Mouse (Mus musculus) inflammation-experienced regulatory T-cells, adult 6 months (primary cell): ENCODE measurements around the gene Dagla. TPM values are rescaled to one million over a fixed set of nuclear protein-coding genes. Genes with fewer than 3 reads are reported as not detected.

Source experiments
- ATAC-seq: one replicate; pipeline ENCODE4 v1.8.0; 2017
- polyA plus RNA-seq, 3 experiments: library from polyadenylated mRNA; unstranded; fragments of 100-300 nt; shearing (Covaris generic); gene quantifications; one replicate each; pipeline ENCODE4 v1.2.1; 2017

Dagla gene
- polyA plus RNA-seq, 3 experiments from 2014 or later, result 0.11 TPM; not detected in 2

DNA sequence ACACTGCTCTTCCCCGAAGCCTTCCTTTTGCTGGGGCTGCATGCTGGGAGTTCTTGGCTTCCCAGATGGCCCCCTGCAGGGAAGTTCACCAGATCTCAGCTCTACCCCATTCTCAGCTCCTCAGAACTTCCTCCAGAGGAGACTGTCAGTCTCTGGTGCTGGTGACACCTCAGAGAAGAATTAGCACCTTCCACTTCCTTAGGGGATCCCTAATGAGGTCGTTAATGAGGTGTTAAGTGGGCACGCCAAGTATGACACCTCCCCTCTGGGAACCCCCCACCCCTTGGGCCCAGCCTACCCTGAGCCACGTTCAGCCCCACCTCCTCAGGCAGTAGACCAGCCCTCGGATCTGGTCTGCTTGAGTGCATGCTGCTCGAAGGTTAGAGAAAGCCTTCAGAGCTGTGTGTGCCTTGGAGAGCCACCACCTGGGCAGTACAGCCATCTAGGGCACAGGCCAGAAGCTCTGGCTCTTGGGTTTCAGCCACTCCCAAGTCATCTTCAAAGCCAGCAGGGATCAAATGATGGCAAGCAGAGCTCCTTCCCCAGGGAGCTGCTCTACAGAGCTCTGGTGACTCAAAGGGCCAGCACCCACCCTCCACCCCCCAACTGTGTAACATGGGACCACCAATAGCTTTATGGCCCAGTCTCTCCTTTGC is 25.9 kb downstream of the Dagla start:
- ATAC-seq, result no peak

DNA sequence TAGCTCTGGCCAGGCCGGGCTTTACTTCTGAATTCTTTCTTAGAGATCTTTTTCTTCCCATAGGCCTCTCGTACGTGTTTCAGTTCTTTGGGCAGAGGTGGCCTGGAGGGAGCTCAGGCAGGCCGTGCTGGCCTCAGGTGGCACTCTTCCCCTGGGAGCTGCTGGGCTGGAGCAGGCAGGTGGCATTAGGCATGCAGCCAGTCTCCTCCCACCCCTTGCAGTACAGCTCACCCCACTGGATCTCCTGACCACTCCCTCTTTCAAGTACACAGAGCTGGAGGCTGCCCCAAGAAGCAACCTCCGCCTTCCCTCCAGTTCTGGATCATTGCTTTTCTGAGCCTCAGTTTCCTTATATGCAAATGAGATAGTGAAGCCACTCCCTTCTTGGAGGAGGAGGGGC is 26.9 kb downstream of the Dagla start:
- no peak for ATAC-seq

DNA sequence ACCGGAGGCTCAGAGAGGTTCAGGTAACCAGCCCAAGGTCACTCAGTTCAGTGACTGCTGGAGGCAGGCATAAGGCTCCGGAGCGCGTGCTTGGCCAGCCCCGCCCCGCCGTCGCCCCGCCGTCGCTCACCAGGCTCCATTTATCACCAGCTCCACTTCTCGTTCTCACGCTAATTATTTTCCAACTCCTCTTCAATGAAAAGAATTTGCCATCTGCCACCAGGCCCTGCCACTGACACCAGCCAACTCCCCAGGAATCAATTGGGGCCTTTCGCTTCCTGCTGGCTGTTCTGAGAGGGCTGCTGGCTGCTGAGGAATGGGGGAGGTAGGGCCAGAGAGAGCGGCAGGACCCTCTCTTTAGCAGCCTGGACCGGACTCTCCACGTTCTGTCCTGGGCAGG is 27.3 kb downstream of the Dagla start:
- no peak for ATAC-seq

DNA sequence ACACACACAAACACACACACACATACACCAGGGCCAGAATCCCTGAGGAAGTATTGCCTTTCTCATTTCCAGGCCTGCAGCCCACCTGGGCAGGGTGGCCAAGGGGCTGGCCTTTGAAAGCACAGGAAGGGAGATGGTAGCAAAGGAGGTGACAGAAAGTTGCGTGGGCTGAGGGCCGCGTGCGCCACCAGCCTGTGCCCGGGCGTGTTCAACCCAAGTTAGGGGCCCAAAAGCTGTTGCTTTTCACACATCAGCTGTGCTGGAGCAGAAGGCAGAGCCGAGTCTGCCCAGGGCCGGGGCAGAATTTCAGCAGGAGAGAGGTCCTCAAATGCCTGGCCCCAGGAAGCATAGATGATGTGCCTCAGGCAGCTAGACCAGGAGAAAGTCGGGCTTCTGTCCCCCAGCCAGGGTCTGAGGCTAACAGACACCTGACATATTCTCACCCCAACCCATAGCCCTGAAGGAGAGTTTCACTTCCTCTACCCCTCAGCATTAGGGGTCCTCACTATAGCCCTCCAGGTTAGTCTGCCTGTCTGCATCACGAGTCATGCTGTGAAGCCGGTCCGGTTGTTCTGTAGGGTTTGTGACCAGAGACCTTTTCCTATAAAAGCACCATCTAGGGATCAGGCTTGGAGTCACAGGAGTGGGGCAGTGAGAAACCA is 28.1 kb downstream of the Dagla start:
- ATAC-seq, result no peak

DNA sequence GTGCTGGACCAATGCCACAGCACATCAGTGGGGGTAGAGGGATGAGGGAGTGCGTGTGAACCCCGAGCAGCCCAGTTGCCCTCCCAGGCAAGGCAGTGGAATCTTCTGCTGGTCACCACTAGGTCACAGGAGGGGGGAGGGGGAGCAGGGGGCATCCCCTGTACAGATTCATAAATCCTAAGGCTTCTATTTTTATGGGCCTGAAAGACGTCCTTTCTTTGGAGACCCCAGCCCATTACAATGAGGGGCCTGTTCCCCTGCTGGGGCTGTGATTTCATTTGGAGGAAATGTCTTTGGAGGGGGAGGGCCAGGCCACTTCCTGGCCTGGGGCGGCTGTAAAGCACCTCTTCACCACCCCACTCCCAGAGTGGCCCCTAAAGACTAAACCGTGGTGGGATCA is 30.6 kb downstream of the Dagla start:
- no peak for ATAC-seq

DNA sequence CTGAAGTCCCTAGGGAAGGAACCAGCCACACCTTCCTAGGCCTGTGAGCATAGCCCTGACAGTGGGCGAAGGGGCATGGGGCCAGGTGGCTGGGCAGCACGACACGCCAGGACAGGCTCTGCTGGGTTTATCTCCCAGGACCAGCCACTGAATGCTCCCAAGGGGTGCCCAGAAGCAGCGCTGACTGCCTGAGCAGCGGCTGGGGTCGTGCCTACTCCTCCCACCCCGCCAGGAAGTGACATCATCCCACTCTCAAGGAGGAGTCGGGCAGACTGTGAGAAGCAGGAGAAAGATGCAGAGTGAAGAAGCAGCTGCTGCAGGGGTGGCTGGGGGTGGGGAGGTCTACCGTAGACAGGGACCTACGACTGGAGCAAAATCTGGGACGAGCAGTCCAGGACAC is 31.9 kb downstream of the Dagla start:
- ATAC-seq, result no peak

DNA sequence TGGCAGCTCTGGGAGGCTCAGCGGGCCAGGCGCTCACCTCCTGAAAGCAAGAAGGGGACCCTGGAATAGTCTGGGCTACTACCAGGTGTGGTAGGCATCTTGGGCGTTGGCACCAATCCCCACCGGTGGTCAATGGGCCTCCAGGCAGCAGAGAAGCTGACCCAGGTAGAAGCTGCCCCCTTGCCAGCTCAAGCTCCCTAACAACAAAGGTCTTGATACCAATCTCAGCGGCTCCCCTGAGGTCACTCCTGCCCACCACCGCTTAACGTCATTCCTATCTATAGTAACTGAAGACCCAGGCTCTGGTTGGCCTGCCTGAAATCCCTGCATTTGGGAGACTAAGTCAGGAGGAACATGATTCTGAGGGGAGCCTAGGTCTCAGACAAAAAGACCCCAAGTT is 33.1 kb downstream of the Dagla start:
- ATAC-seq, result no peak

DNA sequence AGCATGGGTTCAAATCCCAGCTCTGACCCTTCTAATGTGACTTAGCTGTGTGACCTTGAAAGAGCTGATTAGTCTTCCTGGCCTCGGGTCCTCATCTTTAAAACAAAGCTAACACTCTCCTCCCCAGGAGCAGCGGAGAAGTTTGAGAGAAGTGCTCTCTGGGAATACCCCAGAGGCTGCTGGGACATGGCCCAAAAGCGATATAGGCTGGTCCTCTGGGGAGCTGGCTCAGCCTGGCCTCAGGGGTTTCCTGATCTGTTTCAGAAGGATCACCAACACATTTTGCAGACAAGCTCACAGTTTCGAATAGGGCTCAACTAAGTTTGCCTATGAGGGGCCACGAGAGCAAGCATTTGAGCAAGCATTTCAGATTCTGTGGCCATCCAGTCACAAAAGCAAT is 34.3 kb downstream of the Dagla start:
- ATAC-seq, result no peak

DNA sequence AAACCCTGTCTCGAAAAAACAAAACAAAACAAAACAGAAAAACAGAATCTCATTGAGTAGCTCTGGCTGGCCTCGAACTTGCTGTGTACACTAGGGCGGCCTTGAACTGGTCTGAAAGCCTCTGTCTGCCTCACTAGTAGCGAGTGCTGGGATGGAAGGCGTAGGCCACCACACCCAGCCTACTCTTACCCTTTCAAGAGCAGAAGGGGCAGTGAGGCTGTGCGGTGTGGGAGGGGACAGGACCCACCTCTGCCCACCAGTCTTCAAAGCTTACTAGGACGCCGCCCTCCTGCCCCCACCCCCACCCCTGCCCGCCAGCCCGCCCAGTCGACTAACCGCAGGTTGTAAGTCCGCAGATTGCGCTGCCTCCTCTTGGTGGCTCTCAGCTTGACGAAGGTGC is 35.8 kb downstream of the Dagla start:
- no peak for ATAC-seq

DNA sequence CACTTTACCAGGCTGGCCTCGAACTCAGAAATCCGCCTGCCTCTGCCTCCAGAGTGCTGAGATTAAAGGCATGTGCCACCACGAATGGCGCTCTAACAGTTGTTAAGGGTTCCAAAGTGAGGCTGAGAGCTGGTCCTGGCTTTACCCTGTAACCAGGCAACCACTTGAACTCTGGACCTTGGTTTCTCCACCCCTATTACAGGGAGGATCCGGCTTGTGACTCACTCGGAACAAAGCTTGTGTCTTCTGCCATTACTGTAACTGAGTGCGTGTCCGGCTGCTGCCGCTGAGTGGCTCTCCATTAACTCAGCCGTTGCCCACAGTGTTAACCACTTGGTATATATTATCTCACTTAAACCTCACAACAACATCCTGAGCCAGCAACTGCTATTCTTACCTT is 36.7 kb downstream of the Dagla start:
- ATAC-seq, result no peak

DNA sequence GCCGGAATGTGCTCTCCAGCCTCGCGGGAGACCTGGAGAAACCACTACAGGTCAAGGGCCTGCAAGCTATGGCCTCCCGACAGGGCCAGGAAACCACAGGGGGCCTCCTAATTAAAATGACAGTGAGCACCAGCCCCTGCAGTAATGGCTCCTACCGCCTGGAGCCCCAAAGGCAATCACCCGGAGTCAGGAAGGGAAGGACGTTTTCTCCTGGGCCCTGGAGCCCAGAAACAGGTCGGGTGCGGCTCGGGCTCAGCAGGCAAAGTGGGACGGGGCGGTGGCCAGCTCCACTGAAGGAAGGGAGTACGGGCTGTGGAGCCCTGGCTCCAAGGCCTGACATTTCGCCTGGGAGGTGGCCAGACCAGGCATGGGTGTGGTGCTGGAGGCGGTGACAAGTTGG is 37.6 kb downstream of the Dagla start:
- ATAC-seq, result no peak

DNA sequence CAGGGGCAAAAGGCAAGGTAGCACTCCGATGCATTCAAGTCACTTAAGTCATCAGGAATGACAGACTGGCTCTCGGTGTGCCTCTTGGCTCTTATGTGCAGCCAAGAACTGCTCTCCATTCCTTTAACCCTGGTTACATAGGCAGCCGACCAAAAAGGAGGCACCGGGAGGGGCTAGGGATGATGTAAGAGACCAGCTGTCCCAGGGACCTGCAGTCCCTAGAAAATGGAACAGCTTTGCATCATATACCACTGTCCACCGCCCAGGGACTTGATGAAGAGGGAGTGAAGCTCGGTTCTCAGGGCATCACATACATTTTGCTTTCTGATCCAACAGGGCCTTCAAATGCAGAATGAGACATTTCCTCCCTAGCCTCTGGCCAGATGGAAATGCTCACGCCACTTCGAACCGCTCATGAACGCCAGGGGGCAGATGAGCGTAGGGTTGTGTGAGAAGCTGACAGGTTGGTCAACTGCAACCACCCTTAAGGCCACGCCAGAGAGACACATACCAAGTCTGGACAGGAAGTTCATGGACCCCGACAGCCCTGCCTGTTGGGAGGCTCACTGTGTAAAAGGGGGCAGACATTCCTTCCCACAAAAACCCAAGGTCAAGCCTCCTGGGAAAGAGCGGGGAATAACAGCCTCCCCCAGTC is 38.4 kb downstream of the Dagla start:
- ATAC-seq, result no peak

DNA sequence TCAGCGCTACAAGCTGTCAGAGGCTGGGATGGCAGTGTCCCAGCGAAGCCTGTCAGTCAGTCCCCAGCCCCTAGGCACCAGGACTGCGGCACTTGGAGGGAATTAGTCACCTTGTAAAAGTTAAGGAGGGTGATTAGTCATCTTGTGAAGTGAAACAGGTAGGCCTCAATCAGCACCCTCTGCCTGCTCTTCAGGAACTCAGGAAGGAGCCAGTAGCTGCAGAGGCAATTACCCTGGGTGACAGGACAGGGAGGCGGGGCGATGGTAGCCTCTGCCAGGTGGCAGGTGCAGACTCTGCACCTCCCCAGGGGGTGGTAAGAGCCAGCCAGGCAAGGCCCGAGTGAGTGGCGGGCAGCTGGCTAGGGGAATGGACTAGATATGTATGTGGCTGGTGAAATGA is 43.3 kb downstream of the Dagla start:
- no peak for ATAC-seq

DNA sequence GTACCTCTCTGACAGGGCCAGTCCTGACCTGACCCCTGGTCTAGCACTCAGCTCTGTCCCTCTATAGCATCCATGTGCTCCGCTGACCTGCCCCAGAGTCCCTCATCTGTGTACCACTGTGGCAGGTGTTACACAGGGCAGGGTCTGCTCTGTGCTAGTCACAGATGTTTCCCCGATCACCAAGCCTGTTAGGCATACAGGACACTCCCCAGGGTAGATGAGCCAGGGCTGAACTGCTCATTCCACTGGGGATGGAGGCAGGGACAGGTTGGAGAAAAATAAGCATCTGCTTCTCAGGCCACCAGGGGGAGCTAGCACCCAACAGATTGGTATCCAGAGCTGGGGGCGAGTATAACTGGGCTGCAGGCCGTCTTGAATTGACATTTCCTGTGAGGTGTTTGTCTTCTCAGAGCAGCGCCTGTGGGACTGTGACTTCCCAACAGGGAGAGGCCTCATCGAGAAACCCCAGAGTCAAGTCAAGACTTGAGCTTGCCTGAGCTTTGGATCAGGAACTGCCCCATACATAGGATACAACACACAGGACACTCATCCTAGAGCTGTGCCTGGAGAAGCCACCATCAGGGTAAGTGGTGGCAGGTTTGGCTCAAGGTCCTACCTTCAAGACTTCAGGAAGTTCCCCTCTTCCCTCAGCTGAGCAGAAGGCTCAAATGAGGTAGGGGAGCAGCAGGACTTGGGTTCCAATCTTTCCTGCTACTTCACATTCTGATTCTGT is 46.2 kb downstream of the Dagla start:
- no peak for ATAC-seq

DNA sequence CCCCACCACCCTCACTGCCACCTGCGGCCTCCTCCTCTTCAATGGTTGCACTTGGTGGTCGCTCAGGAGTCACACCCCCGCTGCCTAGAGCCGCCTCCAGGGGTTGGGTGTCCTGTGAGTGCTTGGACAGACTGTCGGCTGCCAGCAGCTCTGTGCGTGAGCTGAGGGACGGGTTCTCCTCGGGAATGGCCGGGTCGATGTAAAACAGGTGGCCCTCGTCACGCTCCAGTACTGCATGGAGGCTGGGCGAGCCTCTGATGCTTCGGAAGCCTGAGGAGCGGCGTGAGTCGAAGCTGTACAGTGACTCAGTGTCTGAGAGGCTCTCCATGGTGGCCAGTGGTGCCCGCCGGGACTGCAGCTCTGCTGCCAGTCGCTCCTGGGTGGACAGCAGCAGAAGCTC is 56.5 kb downstream of the Dagla start:
- no peak for ATAC-seq

DNA sequence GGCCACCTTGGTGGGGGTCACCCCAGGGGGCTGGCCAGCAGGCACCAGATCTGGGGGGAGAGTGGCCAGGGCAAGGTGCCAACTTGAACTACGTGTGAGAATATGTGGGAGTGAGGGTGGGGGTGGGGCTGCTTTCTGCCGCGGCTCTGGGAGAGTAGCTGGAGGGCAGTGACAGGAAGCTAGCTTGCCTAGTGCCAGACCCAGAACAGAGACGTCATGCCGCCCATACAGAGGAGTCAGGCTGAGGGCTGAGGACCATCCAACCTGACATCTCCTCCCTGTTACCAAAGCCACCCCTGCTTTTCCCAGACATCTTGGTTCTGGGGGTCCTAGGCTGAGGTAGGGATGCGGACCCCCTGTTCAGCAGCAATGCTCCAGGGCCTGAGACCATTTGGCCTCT is 57.5 kb downstream of the Dagla start:
- ATAC-seq, result no peak

DNA sequence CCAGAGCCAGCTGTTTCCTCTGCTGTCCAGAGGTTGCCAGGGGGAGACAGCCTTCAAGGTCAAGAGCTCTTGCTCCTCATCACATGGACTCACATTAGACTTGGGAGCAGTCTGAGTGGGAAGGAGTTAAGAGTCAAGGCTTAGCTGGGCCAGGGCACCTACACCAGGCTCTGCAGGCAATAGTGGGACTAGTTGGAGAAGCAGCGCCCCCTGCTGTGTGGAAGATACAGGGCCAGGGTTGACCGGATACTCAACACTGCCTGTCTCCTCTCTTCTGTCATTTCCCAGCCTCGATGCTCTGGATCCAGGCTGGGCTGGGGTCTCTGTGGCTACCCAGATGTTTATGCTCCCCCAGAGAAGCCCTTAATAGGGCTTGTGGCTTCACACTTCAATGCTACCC is 60.5 kb downstream of the Dagla start:
- ATAC-seq, result no peak

DNA sequence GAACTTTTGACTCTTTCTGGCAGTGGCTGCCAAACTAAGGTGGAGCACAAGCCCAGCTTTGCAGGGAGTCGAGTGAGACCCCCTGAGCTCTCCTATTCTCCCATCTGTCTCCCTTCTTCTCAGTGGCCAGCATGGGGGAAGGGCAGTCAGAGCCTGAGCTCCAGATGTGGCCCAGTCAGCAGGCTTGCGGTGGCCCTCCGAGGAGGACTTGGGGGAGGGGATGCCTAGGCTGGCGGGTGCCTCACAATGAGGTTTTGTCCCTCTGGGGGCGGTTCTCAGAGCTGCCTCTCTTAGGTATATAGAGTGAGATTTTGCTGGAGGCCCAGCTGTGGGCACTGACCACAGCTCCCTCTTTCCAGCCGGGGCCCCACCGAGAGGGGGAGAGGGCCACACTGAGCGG is 61.8 kb downstream of the Dagla start:
- no peak for ATAC-seq

DNA sequence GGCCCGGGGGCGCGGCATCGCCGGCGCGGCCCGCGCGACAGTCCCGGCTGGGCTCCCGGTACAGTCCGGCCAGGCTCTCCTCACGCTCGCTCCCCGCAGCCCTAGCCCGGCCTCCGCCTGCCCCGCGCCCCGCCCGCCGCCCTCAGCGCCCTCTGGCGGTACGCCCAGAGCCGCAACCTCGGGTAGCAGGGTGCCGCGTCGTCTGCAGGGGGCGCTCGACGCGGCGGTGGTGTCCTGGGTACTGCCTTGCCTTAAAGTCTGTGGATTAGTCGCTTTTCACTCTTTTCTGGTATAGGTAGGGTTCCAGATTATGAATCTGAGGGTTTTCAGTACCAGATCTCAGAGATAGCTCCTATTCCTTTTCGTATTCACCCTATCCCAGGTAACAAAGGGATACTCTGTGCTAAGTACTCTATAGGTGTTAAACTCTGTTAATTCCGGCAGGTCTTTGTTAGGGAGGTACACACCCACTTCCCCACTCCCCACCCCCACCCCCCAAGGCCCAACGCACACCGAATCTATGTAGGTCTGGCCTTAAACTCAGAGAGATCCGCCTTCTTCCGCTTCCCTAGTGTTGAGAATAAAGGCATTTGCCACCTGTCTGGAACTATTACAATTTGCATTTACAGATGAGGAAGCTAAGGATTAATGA is 63.9 kb downstream of the Dagla start, which contains the start of gene Myrf:
Gene Myrf, minus strand, starts transcription at position 95 of the 652 bp plus-strand sequence.
- ATAC-seq, result peak; percentile 58

DNA sequence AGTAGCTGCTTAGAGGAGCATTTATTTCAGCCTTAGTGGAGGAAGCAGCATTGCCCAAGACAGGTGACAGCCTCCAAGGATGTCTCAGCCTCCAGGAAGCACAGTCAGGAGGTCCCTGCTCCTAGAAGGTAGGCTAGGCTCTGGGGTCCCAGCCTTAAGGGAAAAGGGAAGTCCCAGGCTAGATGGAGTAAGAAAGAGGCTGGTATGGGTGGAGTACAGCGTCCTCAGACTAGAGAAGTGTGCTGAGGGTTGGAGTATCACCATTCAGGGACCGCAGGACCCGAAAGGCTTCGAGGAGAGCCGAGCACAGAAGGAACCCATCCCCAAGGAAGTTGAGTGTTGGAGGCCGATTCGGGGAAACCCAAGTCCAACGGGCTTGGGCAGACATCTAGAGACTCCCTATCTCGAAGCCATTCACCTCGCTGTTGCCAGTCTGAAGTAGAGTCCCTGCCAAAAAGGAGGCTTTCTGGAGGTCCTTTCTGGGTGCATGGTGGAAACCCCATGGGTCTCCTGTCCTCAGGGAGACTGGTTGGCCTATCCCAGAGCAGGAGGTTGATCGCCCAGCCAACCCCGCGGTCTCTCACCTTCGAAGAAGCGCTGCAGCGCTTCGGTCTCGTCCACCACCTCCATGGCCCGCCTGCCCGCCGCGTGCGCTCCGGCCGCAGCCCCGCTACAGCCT is 64.6 kb downstream of the Dagla start:
- ATAC-seq, result no peak

DNA sequence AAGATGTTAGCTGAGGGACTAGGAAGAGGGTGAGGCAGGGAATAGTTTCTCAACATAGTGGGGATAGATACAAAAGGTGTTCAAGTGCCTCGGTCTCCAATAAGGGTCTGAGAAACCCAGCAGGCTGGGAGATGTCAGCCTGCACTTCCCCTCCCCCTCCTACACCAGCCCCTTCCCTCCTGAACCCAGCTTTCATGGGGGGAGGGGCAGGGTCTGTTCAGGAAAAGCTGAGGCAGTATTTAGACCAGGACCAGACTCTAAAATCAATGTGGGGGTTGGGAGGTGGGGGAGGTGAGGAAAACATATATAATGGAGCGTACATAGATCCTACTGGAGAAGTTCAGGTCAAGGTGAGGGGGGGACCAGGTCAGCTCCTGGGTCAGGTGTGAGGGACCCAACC is 65.3 kb downstream of the Dagla start:
- ATAC-seq, result no peak

DNA sequence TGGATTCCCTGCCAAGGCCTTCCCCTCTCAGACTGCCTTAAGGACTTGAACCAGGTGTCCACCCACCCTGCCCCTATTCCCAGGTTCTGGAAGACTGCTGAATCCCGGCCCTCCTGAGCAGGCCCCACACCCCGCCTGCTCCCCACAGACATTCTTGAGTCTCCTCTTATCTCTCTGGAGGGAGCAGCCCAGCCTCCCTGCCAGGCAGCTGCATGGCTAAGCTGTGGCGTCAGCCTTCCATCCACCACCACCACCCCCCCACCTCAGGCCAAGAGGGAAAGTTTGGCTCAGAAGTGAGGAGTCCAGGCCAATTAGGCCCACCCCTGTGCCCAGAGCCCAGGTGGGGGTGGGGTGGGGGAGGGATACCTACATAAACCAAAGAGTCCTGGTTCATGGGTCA is 66.2 kb downstream of the Dagla start:
- ATAC-seq, result no peak
